Mouse (Mus musculus) cerebellum, adult 2 months (tissue): ENCODE data around the gene Fbxo39.

ENCODE experiments used
- CTCF ChIP-seq: fragments of 200-500 bp; IDR thresholded peaks from 2 replicates; pipeline ENCODE4 v1.5.1; 2011; ENCODE audit warnings: low read depth, mild to moderate bottlenecking, control low read depth, low read length, moderate library complexity, borderline replicate concordance; ENCODE audit not compliant: insufficient read depth
- POLR2A ChIP-seq: fragments of 200-500 bp; IDR thresholded peaks from 2 replicates; pipeline ENCODE4 v1.6.1; 2011; ENCODE audit warnings: low read length, control low read depth, borderline replicate concordance; ENCODE audit not compliant: insufficient read depth

- TF ChIP-seq CTCF, result no peak
- no peak for TF ChIP-seq POLR2A
Measured at GRCm38 (mm10) chr11:72285971-72286480, 28.2 kb upstream of the Fbxo39 start.
